Mouse (Mus musculus) liver, adult 2 months (tissue): ENCODE measurements around the gene Ackr3. TPM values are rescaled to one million over a fixed set of nuclear protein-coding genes. Genes with fewer than 3 reads are reported as not detected.

ENCODE experiments used
- DNase-seq: peaks from one replicate; pipeline ENCODE4 v3.0.0-alpha.2; 2011; ENCODE audit warnings: low read depth, low spot score; ENCODE audit errors: extremely low read depth
- H3K27ac ChIP-seq: fragments of 200-500 bp; replicated peaks from 2 replicates; pipeline ENCODE4 v1.5.1; 2012; ENCODE audit warnings: low read depth, mild to moderate bottlenecking, control low read depth, inconsistent platforms, low read length; ENCODE audit not compliant: insufficient read depth
- H3K27me3 ChIP-seq: fragments of 200-500 bp; 2 replicates; pipeline ENCODE4 v1.6.1; 2012; ENCODE audit warnings: mild to moderate bottlenecking, moderate library complexity, low read length, inconsistent platforms; ENCODE audit not compliant: control insufficient read depth, insufficient read depth
- H3K36me3 ChIP-seq: fragments of 200-500 bp; 2 replicates; pipeline ENCODE4 v1.6.1; 2012; ENCODE audit warnings: low read length, inconsistent platforms; ENCODE audit not compliant: control insufficient read depth, insufficient read depth
- H3K4me1 ChIP-seq: fragments of 200-500 bp; 2 replicates; pipeline ENCODE4 v1.6.1; 2011; ENCODE audit warnings: low read length; ENCODE audit not compliant: control insufficient read depth, insufficient read depth
- H3K4me3 ChIP-seq: fragments of 200-500 bp; 2 replicates; pipeline ENCODE4 v1.5.1; 2011; ENCODE audit warnings: low read depth, mild to moderate bottlenecking, control low read depth, low read length, moderate library complexity; ENCODE audit not compliant: insufficient read depth
- H3K79me2 ChIP-seq: fragments of 200-500 bp; 2 replicates; pipeline ENCODE4 v1.6.1; 2012; ENCODE audit warnings: inconsistent platforms, mild to moderate bottlenecking, low read length, moderate library complexity; ENCODE audit not compliant: control insufficient read depth, insufficient read depth
- H3K9ac ChIP-seq: fragments of 200-500 bp; 2 replicates; pipeline ENCODE4 v1.6.1; 2012; ENCODE audit warnings: low read depth, mild to moderate bottlenecking, control low read depth, inconsistent platforms, low read length
- CTCF ChIP-seq: fragments of 200-500 bp; IDR thresholded peaks from 2 replicates; pipeline ENCODE4 v1.5.1; 2011; ENCODE audit warnings: low read depth, low read length, control low read depth
- POLR2A ChIP-seq: fragments of 200-500 bp; IDR thresholded peaks from 2 replicates; pipeline ENCODE4 v1.6.1; 2011; ENCODE audit warnings: low read length, control low read depth; ENCODE audit not compliant: insufficient read depth; ENCODE audit errors: extremely low read depth
- WGBS: fragments of 180-500 bp; shearing (Covaris S2); methylation state at CpG from one replicate; pipeline ENCODE4 v1.1.7; 2018; 5-methylcytosine and 5-hydroxymethylcytosine counted together
- polyA plus RNA-seq: library from polyadenylated mRNA; depleted of rRNA; stranded (reverse); fragments of >200 nt; gene quantifications from 2 replicates; pipeline ENCODE4 v1.2.3, GENCODE M21; 2012; rRNA removed
- total RNA-seq: library from RNA; depleted of rRNA; stranded (reverse); fragments of >200 nt; gene quantifications from 2 replicates; pipeline ENCODE4 v1.2.3, GENCODE M21; 2014; rRNA removed

Gene Ackr3
- total and polyA plus RNA-seq, 2 experiments: 0.46 to 1.5 TPM

DNA sequence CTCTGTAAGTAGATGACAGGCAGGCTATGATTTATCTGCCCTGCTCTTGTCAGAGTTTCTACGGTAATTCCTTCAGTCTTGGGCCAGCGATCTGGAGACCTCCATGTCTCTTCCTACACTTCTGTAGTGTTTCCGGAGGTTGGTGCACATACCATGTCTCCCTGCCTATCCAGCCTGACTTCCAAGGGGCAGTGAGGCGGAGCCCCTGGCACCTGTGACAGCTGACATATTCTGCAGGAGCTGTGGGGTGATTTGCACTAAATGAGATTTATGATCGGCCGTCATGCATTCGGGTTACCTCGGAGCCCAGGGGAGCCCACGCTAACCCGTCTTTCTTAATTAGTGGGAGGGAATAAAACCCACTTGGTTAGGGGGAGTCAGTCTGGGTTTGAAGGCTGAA, 49.7 kb downstream of the Ackr3 start:
- no peak for DNase-seq
- H3K4me3 ChIP-seq: no peak overlapping the region
- no peaks in the 10 kb centered on the region for H3K27me3 ChIP-seq
- H3K79me2 ChIP-seq: no peaks in the 10 kb centered on the region
- no peak overlapping the region for H3K27ac ChIP-seq
- TF ChIP-seq CTCF (no peak), POLR2A (no peak)
- no peaks in the 10 kb centered on the region for H3K36me3 ChIP-seq
- H3K4me1 ChIP-seq: no peaks in the 10 kb centered on the region
- WGBS: 93% methylated on average over 10 of the region's 10 CpGs
- H3K9ac ChIP-seq: no peak overlapping the region

DNA sequence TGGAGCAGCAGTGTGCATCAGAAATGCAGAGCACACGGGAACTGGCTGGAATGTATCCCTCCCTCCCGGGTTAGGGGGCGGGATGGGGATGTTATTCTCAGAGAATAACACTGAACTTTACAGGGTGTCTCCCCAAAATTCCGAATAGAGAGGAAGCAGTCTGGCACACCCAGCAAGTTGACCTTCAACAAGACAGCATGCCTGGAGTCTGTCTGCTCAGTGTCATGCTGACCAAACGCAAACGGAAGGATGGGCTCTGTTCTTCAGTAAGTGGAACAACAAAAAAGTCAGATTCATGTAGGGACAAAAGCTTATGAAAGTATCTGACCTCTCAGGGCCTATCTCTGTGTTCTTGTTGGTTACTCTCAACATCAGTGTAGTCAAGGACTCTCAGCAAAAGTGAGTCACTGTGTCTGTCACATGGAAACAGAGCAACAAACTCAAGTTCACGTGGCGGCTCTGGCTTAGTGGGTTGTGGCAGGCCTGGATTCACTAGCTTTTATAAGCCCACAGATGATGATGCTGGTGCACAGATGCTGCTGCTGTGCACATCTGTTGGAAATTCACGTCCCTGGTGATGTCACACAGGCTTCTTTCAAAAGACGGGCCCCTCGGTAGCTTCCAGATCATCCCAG, 54.6 kb downstream of the Ackr3 start:
- WGBS: 75% methylated on average over 11 of the region's 11 CpGs
- no peaks in the 10 kb centered on the region for H3K27me3 ChIP-seq
- no peak for TF ChIP-seq POLR2A
- TF ChIP-seq CTCF: no peak
- H3K4me3 ChIP-seq: no peak overlapping the region
- no peak for DNase-seq
- no peak overlapping the region for H3K9ac ChIP-seq
- H3K36me3 ChIP-seq: no peaks in the 10 kb centered on the region
- H3K4me1 ChIP-seq: no peaks in the 10 kb centered on the region
- H3K27ac ChIP-seq: no peak overlapping the region
- no peaks in the 10 kb centered on the region for H3K79me2 ChIP-seq

- Histone ChIP-seq H3K79me2 (no peaks in the 10 kb centered on the region), H3K4me1 (no peaks in the 10 kb centered on the region), H3K4me3 (no peak overlapping the region), H3K36me3 (no peaks in the 10 kb centered on the region), H3K9ac (no peak overlapping the region), H3K27me3 (no peaks in the 10 kb centered on the region), H3K27ac (no peak overlapping the region)
- TF ChIP-seq CTCF (no peak), POLR2A (no peak)
- WGBS: 91% methylated on average over 11 of the region's 11 CpGs
- DNase-seq: no peak
These were observed 57.2 kb downstream of the Ackr3 start for GRCm38 (mm10) chr1:90260704-90261581.

GRCm38 (mm10) chr1:90262380-90262779, 58.6 kb downstream of the Ackr3 start:
- no peaks in the 10 kb centered on the region for H3K27me3 ChIP-seq
- H3K4me3 ChIP-seq: no peak overlapping the region
- 80% methylated on average over 8 of the region's 8 CpGs for WGBS
- H3K36me3 ChIP-seq: no peaks in the 10 kb centered on the region
- H3K9ac ChIP-seq: no peak overlapping the region
- DNase-seq: no peak
- TF ChIP-seq CTCF (no peak), POLR2A (no peak)
- no peaks in the 10 kb centered on the region for H3K4me1 ChIP-seq
- H3K79me2 ChIP-seq: no peaks in the 10 kb centered on the region
- H3K27ac ChIP-seq: no peak overlapping the region

Other genes starting within 250 kb of the Ackr3 start
- not detected in 2 replicates for gene Asb18, start 189.3 kb upstream of the Ackr3 start, total RNA-seq
- not detected in 2 replicates for gene Asb18, start 189.3 kb upstream of the Ackr3 start, polyA plus RNA-seq
- gene Iqca, start 50.6 kb upstream of the Ackr3 start, total RNA-seq: not detected in 2 replicates
- not detected in 2 replicates for gene Iqca, start 50.6 kb upstream of the Ackr3 start, polyA plus RNA-seq